Mouse (Mus musculus): ENCODE data around the gene Sh3gl1. TPM values are rescaled to one million over a fixed set of nuclear protein-coding genes. Genes with fewer than 3 reads are reported as not detected.
A peak's percentile ranks its signal among the peaks of the same experiment; 100 is the strongest.

The Sh3gl1 gene
- polyA plus RNA-seq, 1 experiment from 2014 or later, result 96.0 TPM

DNA sequence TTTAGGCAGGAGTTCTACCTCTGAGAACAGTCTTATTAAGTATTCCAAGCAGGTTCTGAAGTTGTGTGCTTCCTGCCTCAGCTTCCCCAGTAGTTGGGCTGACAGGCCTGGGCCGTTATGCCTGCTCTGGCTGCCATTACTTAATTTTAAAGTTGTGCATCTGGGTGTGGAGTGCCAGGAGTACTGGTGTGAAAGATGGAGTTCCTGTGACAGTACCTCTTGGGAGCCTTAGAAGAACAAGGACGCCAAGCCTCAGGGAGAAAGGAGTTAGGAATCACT lies 26.5 kb downstream of the Sh3gl1 start:
- ATAC-seq (no peak), DNase-seq (ENCODE audit: low spot score) (no peak)
- Histone ChIP-seq H3K4me3 (ENCODE audit: low read depth, low read length) (peak overlapping the region; percentile 82), H3K4me1 (ENCODE audit: control insufficient read depth, insufficient read depth, low read length) (peaks cover 15% of the 10 kb centered on the region), H3K9ac (ENCODE audit: low read length) (peak overlapping the region; percentile 87), H3K27ac (ENCODE audit: low read depth, low read length) (peak overlapping the region; percentile 94; the same call in 1 of the 2 replicates), H3K27me3 (replicated peaks; ENCODE audit: control insufficient read depth, insufficient read depth, low read length) (0 out of 2 replicates have a peak, but pooled peaks cover 4% of the 10 kb centered on the region), H3K9me3 (replicated peaks; ENCODE audit: control insufficient read depth, low read length) (no peaks in the 10 kb centered on the region), H3K36me3 (ENCODE audit: control insufficient read depth, insufficient read depth, low read length) (peaks cover 37% of the 10 kb centered on the region), H3K4me2 (ENCODE audit: low read length) (peak overlapping the region; percentile 100)
- WGBS, result 45% methylated on average over 2 of the region's 2 CpGs

DNA sequence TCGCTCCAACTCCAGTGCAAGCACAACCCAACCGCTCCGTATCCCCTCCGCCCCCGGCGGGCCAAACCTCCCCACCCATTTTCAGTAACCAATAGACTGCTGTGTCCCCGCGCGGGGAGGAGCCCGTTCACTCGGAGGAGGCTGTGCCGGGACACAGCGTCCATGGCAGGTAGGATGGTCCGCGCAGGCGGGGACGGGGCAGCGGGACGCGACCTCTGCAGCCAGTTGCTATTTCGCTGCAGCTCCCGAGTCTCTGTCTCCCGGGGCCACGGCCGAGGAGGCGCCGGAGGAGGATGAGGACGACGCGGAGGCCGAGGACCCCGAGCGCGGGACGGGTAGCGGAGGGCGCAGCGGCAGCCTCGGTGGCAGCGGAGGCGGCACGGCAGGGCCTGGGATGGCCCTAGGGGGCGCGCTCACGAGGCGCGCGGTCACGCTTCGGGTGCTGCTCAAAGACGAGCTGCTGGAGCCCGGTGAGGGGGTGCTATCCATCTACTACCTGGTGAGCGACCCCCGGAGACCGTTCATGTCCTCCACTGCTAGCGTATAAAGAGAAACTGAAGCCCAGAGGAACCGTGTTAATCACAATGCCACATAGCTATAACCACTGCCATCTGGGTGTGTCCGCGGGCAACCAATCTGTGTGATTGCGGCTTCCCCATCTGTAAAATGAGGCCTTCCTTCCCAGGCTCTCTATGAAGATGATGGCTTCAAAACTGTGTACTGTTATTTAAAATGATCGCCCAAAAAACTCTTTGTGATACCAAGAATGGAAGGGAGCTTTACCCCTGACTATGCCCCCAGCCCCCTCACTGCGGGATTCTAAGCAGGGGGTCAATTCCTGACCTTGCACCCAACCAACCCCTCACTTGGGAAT lies 27.1 kb downstream of the Sh3gl1 start:
- Histone ChIP-seq H3K27me3 (replicated peaks; ENCODE audit: control insufficient read depth, insufficient read depth, low read length) (0 out of 2 replicates have a peak, but pooled peaks cover 4% of the 10 kb centered on the region), H3K9me3 (replicated peaks; ENCODE audit: control insufficient read depth, low read length) (no peaks in the 10 kb centered on the region), H3K4me1 (ENCODE audit: control insufficient read depth, insufficient read depth, low read length) (peaks cover 15% of the 10 kb centered on the region), H3K9ac (ENCODE audit: low read length) (peak overlapping the region; percentile 87), H3K4me2 (ENCODE audit: low read length) (peak overlapping the region; percentile 100), H3K27ac (ENCODE audit: low read depth, low read length) (peak overlapping the region; percentile 94), H3K36me3 (ENCODE audit: control insufficient read depth, insufficient read depth, low read length) (peaks cover 33% of the 10 kb centered on the region), H3K4me3 (ENCODE audit: low read depth, low read length) (peak overlapping the region; percentile 82)
- under 1% methylated on average over 61 of the region's 62 CpGs for WGBS
- peak; percentile 92 for ATAC-seq
- DNase-seq (ENCODE audit: low spot score), result peak; percentile 95

DNA sequence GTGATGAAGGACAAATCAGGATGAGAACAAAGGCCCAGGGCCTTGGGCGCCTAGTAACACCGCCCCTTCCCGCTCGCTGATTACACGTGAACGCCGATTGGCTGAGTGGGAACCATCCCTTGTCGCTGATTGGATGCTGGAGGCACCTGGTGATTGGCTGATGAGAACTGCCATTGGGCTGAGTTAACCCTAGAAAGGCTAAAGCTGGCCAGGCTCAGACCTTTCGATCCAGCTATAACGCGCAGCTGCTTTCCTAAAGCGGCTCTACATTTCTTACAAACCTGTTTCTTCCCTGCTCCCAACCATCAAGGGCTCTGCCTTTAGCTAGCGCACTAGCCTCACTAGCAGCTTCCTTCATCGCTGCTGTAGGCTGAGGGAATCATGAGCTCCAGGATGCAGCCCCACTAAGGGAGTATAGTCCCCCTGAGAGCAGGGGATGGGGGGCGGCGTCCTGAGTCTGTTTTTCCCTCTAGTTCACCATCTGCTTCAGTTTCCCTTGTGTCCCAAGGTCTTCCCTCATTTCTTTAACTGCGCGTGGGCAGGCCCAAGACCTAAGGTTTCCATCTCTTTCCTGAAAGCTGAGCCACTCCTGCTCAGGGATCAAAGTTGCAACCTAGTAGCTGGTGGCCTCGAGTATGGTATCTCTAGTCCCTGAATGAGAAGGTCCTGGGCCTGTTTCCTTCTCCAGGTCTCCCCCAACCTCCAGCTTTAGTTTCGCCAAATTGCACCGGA lies 27.9 kb downstream of the Sh3gl1 start:
- Histone ChIP-seq H3K27ac (ENCODE audit: low read depth, low read length) (peak overlapping the region; percentile 94), H3K4me2 (ENCODE audit: low read length) (peak overlapping the region; percentile 100), H3K27me3 (replicated peaks; ENCODE audit: control insufficient read depth, insufficient read depth, low read length) (0 out of 2 replicates have a peak, but pooled peaks cover 4% of the 10 kb centered on the region), H3K4me3 (ENCODE audit: low read depth, low read length) (peak overlapping the region; percentile 82), H3K36me3 (ENCODE audit: control insufficient read depth, insufficient read depth, low read length) (peaks cover 25% of the 10 kb centered on the region), H3K9ac (ENCODE audit: low read length) (peak overlapping the region; percentile 87), H3K9me3 (replicated peaks; ENCODE audit: control insufficient read depth, low read length) (no peaks in the 10 kb centered on the region), H3K4me1 (ENCODE audit: control insufficient read depth, insufficient read depth, low read length) (peaks cover 15% of the 10 kb centered on the region)
- DNase-seq (ENCODE audit: low spot score), result peak; percentile 99
- WGBS, result 0% methylated on average over 21 of the region's 21 CpGs
- peak; percentile 93 for ATAC-seq

DNA sequence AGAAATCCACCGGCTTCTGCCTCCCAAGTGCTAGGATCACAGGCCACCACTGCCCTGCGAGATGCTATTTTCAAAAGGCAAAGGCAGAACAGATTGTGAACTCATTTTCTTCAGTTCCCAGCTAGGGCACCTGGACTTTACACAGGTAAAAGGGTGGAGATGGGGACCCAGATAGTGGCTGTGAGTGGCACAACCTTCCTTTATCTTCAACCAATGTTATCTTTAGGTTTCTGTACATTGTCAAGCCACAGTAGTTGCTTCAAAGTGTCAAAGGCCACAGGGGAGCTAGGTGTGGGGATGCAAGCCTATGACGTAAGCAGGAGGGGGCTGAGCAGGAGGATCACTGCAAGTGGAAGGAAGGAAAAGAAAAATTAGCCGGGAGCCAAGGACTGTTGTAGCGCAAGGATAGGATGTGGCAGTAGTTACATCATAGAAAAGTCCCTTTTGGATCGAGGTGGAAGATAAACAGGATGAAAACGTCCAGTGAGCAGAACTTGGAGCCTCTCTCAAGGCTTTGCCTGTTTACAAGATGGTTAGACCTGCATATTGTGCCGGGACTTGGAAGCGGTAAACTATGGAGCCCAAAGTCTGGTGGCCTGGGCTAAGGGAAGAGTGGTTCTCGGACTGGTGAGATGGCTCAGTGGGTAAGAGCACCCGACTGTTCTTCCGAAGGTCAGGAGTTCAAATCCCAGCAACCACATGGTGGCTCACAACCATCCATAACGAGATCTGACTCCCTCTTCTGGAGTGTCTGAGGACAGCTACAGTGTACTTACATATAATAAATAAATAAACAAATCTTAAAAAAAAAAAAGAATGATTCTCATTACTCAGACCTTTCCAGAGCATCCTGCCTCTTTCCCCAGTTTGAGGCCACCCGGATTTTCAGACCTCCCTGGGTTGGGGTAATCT lies 28.7 kb downstream of the Sh3gl1 start:
- 0 out of 2 replicates have a peak, but pooled peaks cover 4% of the 10 kb centered on the region for H3K27me3 ChIP-seq (replicated peaks; ENCODE audit: control insufficient read depth, insufficient read depth, low read length)
- peak overlapping the region; percentile 36 for H3K9ac ChIP-seq (ENCODE audit: low read length)
- peak overlapping the region; percentile 94 for H3K27ac ChIP-seq (ENCODE audit: low read depth, low read length)
- DNase-seq (ENCODE audit: low spot score) (no peak), ATAC-seq (no peak)
- peaks cover 15% of the 10 kb centered on the region for H3K4me1 ChIP-seq (ENCODE audit: control insufficient read depth, insufficient read depth, low read length)
- no peaks in the 10 kb centered on the region for H3K9me3 ChIP-seq (replicated peaks; ENCODE audit: control insufficient read depth, low read length)
- 36% methylated on average over 13 of the region's 14 CpGs for WGBS
- H3K4me2 ChIP-seq (ENCODE audit: low read length), result peak overlapping the region; percentile 100
- peaks cover 19% of the 10 kb centered on the region for H3K36me3 ChIP-seq (ENCODE audit: control insufficient read depth, insufficient read depth, low read length)
- H3K4me3 ChIP-seq (ENCODE audit: low read depth, low read length), result peak overlapping the region; percentile 82

DNA sequence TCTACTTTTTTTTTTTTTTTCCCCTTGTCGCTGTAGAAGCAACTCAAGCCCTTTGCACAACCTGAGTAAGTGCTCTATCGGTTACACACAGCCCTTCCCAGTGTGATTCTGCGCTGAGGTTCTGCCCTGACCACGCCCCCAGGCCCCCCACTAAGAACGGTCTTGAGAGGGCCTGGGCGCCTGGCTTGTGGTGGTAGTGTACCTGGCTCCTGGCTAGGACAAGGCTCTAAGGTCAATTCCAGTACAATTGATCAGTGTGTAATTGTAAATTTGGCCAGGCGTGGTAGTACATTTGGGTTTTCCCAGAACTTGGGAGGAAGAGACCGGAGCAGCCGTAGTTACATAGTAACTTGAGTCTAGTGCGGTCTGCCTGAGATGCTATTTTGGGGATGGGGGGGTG lies 29.5 kb downstream of the Sh3gl1 start:
- Histone ChIP-seq H3K9ac (ENCODE audit: low read length) (no peak overlapping the region), H3K4me3 (ENCODE audit: low read depth, low read length) (no peak overlapping the region), H3K27ac (ENCODE audit: low read depth, low read length) (no peak overlapping the region), H3K36me3 (ENCODE audit: control insufficient read depth, insufficient read depth, low read length) (peaks cover 12% of the 10 kb centered on the region), H3K4me2 (ENCODE audit: low read length) (no peak overlapping the region), H3K4me1 (ENCODE audit: control insufficient read depth, insufficient read depth, low read length) (peaks cover 15% of the 10 kb centered on the region), H3K27me3 (replicated peaks; ENCODE audit: control insufficient read depth, insufficient read depth, low read length) (0 out of 2 replicates have a peak, but pooled peaks cover 4% of the 10 kb centered on the region), H3K9me3 (replicated peaks; ENCODE audit: control insufficient read depth, low read length) (no peaks in the 10 kb centered on the region)
- DNase-seq (ENCODE audit: low spot score), result no peak
- 43% methylated on average over 10 of the region's 10 CpGs for WGBS
- no peak for ATAC-seq

DNA sequence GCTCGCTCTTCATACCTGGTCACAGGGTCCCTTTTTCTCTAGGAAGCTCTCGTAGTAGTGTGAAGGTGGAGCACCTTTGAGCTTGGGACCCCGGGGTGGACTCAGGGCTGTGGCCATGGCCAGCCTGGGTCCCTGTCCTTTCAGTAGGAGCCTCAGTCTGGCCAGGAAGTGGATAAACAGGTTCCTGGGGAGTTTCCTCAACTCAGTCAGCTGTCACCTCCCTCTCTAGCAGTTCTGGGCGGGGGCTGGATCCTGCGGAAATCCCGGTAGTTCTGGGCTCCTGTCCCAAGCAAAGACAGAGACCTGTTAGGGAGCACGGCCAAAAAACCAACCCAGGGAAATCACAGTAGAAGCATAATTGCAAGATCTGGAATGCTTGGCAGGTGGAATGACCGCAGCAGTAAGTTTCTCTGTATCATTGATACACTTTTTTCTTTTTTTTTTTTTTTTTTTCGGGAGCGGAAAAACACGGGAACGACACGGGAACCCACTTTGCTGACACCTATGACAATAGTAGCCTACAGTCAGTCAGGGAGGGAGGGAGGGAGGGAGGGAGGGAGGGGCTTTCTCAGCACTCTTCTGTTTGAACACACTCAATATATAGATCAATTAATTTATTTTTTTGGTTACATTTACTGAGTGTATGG lies 30.9 kb downstream of the Sh3gl1 start, which contains the start of the genes Stap2 and Mpnd:
Stap2 (minus strand) TSS at position 170 of the 647 bp plus-strand sequence.
Mpnd (plus strand) TSS at position 297 of the 647 bp plus-strand sequence.
- 57% methylated on average over 13 of the region's 13 CpGs for WGBS
- Histone ChIP-seq H3K36me3 (ENCODE audit: control insufficient read depth, insufficient read depth, low read length) (no peaks in the 10 kb centered on the region), H3K27me3 (replicated peaks; ENCODE audit: control insufficient read depth, insufficient read depth, low read length) (peaks cover 7% of the 10 kb centered on the region; the same call in 1 of the 2 replicates), H3K9ac (ENCODE audit: low read length) (no peak within 1 kb of the TSS), H3K4me3 (ENCODE audit: low read depth, low read length) (no peak within 1 kb of the TSS), H3K27ac (ENCODE audit: low read depth, low read length) (no peak within 1 kb of the TSS), H3K4me1 (ENCODE audit: control insufficient read depth, insufficient read depth, low read length) (peaks cover 12% of the 10 kb centered on the region), H3K4me2 (ENCODE audit: low read length) (no peak within 1 kb of the TSS), H3K9me3 (replicated peaks; ENCODE audit: control insufficient read depth, low read length) (no peaks in the 10 kb centered on the region)
- no peak for ATAC-seq
- peak; percentile 58 for DNase-seq (ENCODE audit: low spot score)

DNA sequence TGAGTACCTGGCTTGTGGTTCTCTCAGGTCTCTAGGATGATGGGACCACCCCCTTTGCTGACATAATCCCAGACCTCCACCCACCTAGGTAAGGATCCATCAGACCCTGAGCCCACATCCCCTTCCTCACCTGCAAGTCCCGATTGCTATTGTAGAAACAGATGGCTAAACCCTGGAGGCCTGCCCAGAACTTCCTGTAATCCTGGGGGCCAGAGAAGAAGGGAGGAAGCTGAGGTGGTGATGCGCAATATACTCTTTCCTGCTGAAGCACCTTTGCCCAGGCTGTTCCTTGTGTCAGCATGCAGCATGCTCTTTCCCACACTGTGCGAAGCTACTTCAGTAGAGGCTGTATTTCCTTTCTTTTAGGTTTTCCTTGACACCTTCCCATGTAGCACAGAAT lies 33.4 kb downstream of the Sh3gl1 start:
- H3K9me3 ChIP-seq (replicated peaks; ENCODE audit: control insufficient read depth, low read length), result no peaks in the 10 kb centered on the region
- WGBS, result 88% methylated on average over 3 of the region's 3 CpGs
- ATAC-seq (no peak), DNase-seq (ENCODE audit: low spot score) (no peak)
- H3K27ac ChIP-seq (ENCODE audit: low read depth, low read length), result no peak overlapping the region
- H3K4me2 ChIP-seq (ENCODE audit: low read length), result no peak overlapping the region
- no peaks in the 10 kb centered on the region for H3K36me3 ChIP-seq (ENCODE audit: control insufficient read depth, insufficient read depth, low read length)
- H3K4me1 ChIP-seq (ENCODE audit: control insufficient read depth, insufficient read depth, low read length), result peaks cover 4% of the 10 kb centered on the region; the same call in 1 of the 2 replicates
- no peak overlapping the region for H3K4me3 ChIP-seq (ENCODE audit: low read depth, low read length)
- no peak overlapping the region for H3K9ac ChIP-seq (ENCODE audit: low read length)
- H3K27me3 ChIP-seq (replicated peaks; ENCODE audit: control insufficient read depth, insufficient read depth, low read length), result peaks cover 12% of the 10 kb centered on the region
